Mouse (Mus musculus) olfactory bulb, adult 2 months (tissue): ENCODE data around the gene Sos2. TPM values are rescaled to one million over a fixed set of nuclear protein-coding genes. Genes with fewer than 3 reads are reported as not detected.
"Not testable (repeated sequence)": the region's sequence is repeated elsewhere in the genome, so short reads cannot be mapped to it uniquely, and the experiment has no call there.

Experiments
- H3K27ac ChIP-seq: fragments of 200-500 bp; 2 replicates; pipeline ENCODE4 v1.5.1; 2012; ENCODE audit warnings: low read depth, low read length; ENCODE audit not compliant: insufficient read depth
- H3K4me1 ChIP-seq: fragments of 200-500 bp; 2 replicates; pipeline ENCODE4 v1.6.1; 2012; ENCODE audit warnings: low read length; ENCODE audit not compliant: control insufficient read depth, insufficient read depth
- H3K4me3 ChIP-seq: fragments of 200-500 bp; 2 replicates; pipeline ENCODE4 v1.5.1; 2012; ENCODE audit warnings: mild to moderate bottlenecking, low read depth, low read length, moderate library complexity; ENCODE audit not compliant: insufficient read depth
- CTCF ChIP-seq: fragments of 200-500 bp; IDR thresholded peaks from 2 replicates; pipeline ENCODE4 v1.5.1; 2012; ENCODE audit warnings: low read depth, mild to moderate bottlenecking, low read length, moderate library complexity; ENCODE audit not compliant: insufficient read depth
- POLR2A ChIP-seq: fragments of 200-500 bp; IDR thresholded peaks from 2 replicates; pipeline ENCODE4 v1.6.1; 2012; ENCODE audit warnings: mild to moderate bottlenecking, low read depth, low read length, moderate library complexity; ENCODE audit not compliant: insufficient read depth
- WGBS: fragments of 180-500 bp; shearing (Covaris S2); methylation state at CpG from one replicate; pipeline ENCODE4 v1.1.7; 2018; 5-methylcytosine and 5-hydroxymethylcytosine counted together
- polyA plus RNA-seq: library from polyadenylated mRNA; stranded (reverse); fragments of >200 nt; gene quantifications from 2 replicates; pipeline ENCODE4 v1.2.4, GENCODE M21; 2012; ENCODE audit warnings: low replicate concordance; ENCODE audit not compliant: missing spikeins, insufficient read depth, insufficient read length

Sos2 gene
- polyA plus RNA-seq, 1 experiment, result not detected

GRCm38 (mm10) chr12:69582216-69582612 is 99.4 kb downstream of the Sos2 start:
- Histone ChIP-seq H3K4me1 (peaks cover 3% of the 10 kb centered on the region; the same call in 1 of the 2 replicates), H3K27ac (peak overlapping the region; percentile 38), H3K4me3 (peak overlapping the region; percentile 87)
- no peak for TF ChIP-seq CTCF
- TF ChIP-seq POLR2A, result no peak
- 23% methylated on average over 9 of the region's 9 CpGs for WGBS

- peaks cover 4% of the 10 kb centered on the region; the same call in 1 of the 2 replicates for H3K4me1 ChIP-seq
- TF ChIP-seq CTCF (no peak), POLR2A (no peak)
- 92% methylated on average over 5 of the region's 5 CpGs for WGBS
- H3K4me3 ChIP-seq, result no peak overlapping the region
- H3K27ac ChIP-seq, result no peak overlapping the region
Measured at GRCm38 (mm10) chr12:69579623-69580022, 102.0 kb downstream of the Sos2 start.

DNA sequence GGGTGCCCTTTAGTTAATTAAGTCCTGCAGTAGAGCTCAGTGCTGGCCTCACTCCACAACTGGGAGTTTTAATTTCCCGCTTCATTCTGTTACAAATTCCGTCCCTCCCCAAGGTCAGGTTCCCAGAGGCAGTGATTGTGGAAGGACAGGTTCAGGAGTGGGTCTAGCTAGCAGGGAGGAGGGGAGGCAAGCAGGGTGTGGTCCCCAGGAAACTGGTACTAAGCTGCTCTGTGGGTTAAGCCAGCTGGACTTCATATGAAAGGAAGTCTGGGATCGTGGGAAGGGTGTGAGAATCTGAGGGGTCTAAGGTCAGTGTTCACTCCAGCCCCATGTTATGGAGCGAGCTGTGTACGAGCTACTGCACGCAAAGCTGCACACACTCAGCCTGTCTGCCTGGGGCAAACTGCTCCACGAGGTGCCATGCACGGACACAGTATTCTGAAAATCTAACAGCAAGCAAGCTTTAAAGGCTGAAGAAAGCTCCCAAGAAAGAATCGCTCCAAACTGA is 105.5 kb downstream of the Sos2 start:
- peaks cover 5% of the 10 kb centered on the region; the same call in 1 of the 2 replicates for H3K4me1 ChIP-seq
- WGBS, result 69% methylated on average over 9 of the region's 9 CpGs
- no peak for TF ChIP-seq POLR2A
- TF ChIP-seq CTCF, result no peak
- no peak overlapping the region for H3K4me3 ChIP-seq
- no peak overlapping the region for H3K27ac ChIP-seq

- Histone ChIP-seq H3K27ac (no peak overlapping the region), H3K4me3 (no peak overlapping the region), H3K4me1 (0 out of 2 replicates have a peak, but pooled peaks cover 2% of the 10 kb centered on the region)
- TF ChIP-seq CTCF, result no peak
- TF ChIP-seq POLR2A, result no peak
- 18% methylated on average over 17 of the region's 17 CpGs for WGBS
Measured at GRCm38 (mm10) chr12:69573916-69574881, 107.5 kb downstream of the Sos2 start.

DNA sequence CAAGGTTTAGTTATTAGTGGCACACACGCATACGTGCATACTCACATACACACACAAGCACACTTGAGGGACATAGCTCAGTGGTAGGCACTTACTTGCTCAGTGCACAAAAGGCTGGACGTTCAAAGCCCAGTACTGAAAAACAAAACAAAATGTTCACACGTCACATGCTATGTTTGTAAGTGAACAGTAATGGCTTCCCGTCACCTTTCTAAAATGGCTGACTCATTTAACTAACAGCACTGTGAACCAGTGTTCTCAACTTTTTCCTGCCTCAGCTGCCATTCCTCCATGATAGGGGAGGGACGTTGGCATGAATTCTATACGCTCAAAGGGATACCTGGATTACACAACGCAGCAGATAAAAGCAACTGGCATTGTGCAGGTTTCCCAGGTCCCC is 108.4 kb downstream of the Sos2 start:
- Histone ChIP-seq H3K27ac (no peak overlapping the region), H3K4me3 (no peak overlapping the region), H3K4me1 (0 out of 2 replicates have a peak, but pooled peaks cover 2% of the 10 kb centered on the region)
- 96% methylated on average over 8 of the region's 8 CpGs for WGBS
- TF ChIP-seq CTCF (no peak), POLR2A (no peak)

DNA sequence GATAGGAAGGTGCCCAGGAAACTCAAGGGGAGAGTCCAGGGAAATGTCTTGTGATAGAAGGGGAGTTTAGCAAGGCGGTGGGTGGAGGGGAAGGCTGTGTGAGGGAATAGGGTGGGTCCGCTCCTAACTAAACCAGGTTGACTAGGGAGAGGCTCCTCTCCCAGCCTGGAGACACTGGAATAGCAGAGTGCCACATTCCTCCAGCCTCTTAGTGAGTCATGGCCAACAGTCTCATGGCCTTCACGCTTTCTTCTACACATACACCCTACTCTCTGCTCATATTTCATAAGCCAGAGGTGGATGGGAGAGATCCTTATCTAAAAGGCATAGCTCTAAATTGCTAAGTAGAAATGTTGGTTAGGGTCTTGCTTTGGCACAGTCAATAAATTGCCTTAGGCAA is 111.7 kb downstream of the Sos2 start:
- TF ChIP-seq POLR2A, result no peak
- no peak for TF ChIP-seq CTCF
- H3K27ac ChIP-seq, result no peak overlapping the region
- H3K4me3 ChIP-seq, result no peak overlapping the region
- 94% methylated on average over 3 of the region's 3 CpGs for WGBS
- 0 out of 2 replicates have a peak, but pooled peaks cover 2% of the 10 kb centered on the region for H3K4me1 ChIP-seq

DNA sequence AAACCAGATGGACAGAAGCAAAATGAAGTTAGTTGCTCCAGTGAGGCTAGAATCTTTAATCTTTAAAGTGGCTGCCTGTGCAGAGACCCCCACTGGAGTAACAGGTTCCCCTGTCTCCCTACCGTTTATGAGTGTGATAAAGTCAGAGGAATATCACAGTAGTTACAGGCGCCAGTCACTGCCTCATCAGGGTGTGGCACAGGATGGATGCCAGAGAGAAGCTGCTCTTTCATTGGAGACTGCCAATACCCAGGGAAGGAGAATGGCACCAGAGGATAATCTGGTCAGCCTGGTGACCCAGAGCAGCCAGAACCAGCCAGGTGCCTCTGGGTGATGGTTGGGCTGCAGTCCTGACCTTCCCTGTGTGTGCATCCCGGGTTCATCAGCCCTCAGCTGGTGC is 113.4 kb downstream of the Sos2 start:
- no peak overlapping the region for H3K4me3 ChIP-seq
- H3K4me1 ChIP-seq, result no peaks in the 10 kb centered on the region
- no peak overlapping the region for H3K27ac ChIP-seq
- TF ChIP-seq POLR2A (no peak), CTCF (no peak)
- 84% methylated on average over 3 of the region's 3 CpGs for WGBS

DNA sequence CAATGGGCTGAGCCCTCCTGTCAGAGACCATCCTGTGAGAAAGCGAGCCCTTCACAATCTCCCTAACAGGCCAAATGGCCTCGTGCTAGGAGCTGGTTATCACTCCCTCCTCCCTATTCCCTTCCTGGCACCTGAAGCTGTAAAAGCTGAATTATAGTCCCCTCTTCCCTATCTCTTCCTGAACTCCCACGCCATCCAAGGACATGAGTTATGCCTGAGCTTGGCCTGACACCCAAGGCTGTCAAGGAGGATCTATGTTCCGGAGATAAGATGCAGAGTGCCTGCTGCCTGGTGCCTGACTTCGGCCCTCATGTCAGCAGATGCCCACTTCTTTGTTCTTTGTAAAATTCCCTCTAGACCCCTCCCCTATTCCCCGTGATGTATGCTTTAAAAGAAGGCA is 120.6 kb downstream of the Sos2 start:
- H3K4me3 ChIP-seq, H3K4me1 ChIP-seq, H3K27ac ChIP-seq: not testable (repeated sequence)
- WGBS, result 90% methylated on average over 6 of the region's 6 CpGs

DNA sequence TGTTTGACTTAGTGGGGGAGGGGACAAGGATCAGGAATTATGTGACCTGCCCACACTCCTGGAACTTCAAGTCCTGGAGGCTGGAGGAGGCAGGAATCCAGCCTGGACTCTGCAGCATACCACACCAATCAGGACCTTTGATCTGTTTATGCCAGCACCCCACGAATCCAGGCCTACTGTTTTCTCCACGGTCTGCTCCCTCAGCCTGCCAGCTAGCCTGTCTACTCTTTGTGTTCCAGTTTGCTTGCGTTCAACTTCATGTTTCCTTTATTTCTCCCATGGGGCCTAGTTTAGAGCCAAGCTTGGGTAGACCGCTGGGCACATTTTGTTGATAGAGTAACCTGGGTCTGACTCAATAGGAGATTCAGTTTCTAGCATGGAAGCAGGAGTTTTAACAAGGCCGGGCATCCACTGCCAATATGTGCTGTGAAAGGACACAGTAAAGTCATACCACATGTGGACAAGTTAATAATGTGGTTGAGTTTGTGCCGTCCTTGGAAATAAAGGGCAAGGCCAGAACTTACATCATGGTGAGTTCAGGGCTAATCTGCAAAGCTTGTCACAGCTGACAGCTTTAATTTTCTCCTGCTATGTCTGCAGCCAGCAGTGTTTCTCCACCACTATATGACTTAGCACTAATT is 125.3 kb downstream of the Sos2 start:
- Histone ChIP-seq H3K4me1 (no peaks in the 10 kb centered on the region; the same call in 1 of the 2 replicates), H3K27ac (no peak overlapping the region), H3K4me3 (no peak overlapping the region)
- 55% methylated on average over 6 of the region's 6 CpGs for WGBS
- no peak for TF ChIP-seq CTCF
- TF ChIP-seq POLR2A, result no peak
